Mouse (Mus musculus) liver, adult 2 months (tissue): Measurements from ENCODE around the gene Olfr33.

Experiments
- CTCF ChIP-seq: fragments of 200-500 bp; IDR thresholded peaks from 2 replicates; pipeline ENCODE4 v1.5.1; 2011; ENCODE audit warnings: low read depth, low read length, control low read depth
- POLR2A ChIP-seq: fragments of 200-500 bp; IDR thresholded peaks from 2 replicates; pipeline ENCODE4 v1.6.1; 2011; ENCODE audit warnings: low read length, control low read depth; ENCODE audit not compliant: insufficient read depth; ENCODE audit errors: extremely low read depth

DNA sequence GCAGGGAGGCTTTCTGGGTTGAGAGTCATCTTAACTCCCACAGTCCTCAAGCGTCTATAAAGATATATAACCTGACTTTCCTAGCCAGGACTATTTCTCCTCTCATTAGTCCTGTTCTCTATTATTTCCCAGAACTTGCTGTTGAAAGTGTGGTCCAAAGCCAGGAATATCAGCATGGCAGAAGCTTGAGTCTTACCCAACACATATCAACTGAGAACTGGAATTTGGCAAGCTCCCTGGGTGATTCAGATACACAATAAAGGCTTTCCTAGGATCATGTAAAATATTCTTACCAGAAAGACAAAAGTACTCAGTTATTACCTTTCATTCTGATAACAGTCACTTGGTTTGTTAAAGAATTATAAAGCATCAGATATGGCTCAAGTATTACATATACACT is 37.0 kb downstream of the Olfr33 start:
- no peak for TF ChIP-seq CTCF
- no peak for TF ChIP-seq POLR2A
